Mouse (Mus musculus): ENCODE data around the gene Arhgap27.

The Arhgap27 gene

DNA sequence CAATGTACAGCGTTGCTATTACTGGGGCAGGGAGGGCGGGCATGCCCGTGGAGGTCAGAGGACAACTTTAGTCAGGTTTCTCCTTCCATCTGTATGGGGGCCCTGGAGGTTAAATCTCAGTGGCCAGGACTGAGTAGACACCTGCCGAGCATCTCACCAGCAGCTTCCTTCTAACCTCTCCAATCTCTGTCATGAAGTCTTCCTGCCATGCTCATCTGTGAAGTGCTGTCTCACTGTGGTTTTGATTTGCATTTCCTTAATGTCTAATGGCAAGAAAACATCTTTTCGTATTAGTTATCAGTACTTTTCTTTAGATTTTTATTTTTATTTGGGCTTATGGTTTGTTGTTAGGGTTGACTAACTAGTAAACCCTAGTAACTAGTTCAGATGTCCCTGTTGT, 17.0 kb upstream of the Arhgap27 start:
- no peak for DNase-seq

DNA sequence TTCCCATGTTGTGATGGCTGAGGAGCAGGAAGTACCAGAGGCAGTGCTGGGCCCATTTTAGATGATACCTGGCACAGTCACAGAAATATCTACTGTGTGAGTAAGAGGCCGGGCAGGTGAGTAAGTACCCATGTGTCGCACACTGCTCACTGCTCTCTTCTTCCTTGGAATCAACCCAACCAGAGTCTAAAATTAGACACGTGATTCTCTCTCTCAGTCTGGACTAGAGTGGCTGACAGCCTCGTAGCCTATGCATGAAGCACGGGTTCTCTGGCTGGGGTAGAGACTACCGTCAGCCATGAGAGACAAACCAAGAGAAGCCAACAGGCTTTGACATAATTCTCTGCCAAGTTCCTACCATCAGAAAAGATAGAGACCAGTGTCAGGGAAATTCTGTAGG, 14.8 kb upstream of the Arhgap27 start:
- no peak for DNase-seq

DNA sequence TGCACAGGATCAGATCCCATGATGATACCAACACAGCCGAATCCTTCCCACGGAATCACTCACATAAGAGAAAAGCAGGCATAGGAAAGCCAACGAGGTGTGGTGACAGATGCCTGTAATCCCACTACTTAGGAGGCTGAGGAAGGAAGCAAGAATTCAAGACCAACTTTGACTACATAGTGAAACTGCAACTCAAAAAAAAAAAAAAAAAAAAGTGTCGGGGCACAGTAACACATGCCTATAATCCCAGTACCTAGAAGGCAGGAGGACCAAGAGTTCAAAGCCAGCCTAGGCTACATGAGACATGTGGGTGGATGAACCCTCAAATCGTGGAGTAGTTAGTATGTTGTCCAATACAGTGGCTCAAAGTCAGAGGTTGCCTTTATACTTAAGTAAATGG, 12.3 kb upstream of the Arhgap27 start:
- no peak for DNase-seq

GRCm38 (mm10) chr11:103375258-103375657, 11.8 kb upstream of the Arhgap27 start:
- peak in 1 of 2 experiments; percentile 39 for DNase-seq

- peak in 1 of 2 experiments; percentile 34 for DNase-seq
Measured at GRCm38 (mm10) chr11:103373922-103374321, 10.4 kb upstream of the Arhgap27 start.

DNA sequence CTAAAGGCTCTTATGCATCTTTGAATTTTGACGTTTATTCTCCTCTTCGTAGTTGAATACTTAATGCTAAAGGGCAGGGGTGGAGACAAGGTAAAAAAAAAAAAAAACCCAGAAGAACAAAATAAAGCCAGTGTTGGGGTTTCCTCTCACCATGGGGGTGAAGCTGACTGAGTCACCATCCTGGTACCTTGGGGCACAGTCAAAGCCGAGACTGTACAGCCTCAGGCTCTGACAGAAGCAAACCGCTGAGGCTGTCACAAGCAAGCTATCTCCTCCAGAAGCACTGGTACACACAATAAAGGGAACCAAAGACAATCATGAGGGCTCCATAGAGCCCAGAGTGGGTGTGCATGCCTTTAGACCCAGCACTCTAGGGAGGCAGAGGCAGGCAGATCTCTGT, 9.1 kb upstream of the Arhgap27 start:
- DNase-seq: no peak

DNA sequence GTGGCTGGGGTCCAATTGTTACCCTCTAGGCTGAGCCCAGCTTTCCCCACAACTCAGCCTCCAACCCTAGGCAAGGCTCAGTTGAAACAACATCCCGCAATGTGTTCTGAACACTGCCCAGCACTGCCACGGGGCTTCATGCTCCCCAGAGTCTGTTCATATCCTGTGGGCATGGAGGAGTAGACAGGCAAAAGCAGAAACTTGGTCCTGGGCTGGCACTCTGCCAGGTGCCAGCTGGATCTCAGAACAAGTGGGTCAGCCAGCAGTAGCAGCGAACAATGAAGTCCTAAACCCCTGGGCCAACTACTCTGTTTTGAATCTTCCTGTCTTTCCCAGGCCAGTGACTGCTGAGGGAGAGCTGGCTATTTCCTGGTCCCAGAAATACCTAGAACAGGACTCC, 8.6 kb upstream of the Arhgap27 start:
- peak; percentile 51 for DNase-seq

GRCm38 (mm10) chr11:103371222-103371539, 7.7 kb upstream of the Arhgap27 start:
- DNase-seq: no peak

DNA sequence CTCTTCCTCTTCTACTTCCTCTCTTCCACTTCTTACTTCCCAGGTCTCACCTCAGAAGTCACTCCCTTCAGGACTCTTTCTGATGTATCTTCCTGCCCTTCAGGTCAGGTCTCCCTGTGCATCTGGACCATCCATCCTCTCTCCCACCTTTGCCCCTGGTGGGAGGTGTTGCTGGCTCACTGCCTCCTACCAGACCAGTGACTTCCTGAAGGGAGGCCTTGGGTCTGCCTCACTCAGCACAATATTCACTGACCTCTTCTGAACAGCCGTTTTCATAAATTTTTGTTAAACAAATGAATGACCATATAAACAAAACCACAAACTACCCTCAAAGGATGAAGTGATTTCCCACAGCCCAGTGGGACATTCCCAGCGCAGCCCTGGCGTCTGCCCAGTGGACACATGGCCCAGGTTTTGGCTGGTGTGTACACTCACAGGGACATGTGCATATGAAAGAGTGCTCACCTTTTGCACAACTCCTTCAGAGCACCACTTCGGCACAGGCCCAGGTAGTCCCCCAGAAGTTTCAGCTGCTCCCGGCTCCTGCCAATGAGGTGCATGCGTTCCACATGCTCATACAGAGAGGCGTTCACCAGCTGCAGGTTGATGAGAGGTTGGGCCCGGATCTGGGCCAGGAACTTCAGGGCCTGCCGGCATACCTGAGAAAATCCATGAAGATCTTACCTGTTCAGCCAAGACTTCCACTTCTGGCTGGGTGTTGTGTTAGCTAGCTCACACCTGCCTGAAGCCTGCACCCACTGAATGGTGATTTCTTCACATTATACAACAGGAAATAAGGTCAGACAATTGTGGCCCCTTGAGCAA, 7.1 kb upstream of the Arhgap27 start:
- no peak for DNase-seq

DNA sequence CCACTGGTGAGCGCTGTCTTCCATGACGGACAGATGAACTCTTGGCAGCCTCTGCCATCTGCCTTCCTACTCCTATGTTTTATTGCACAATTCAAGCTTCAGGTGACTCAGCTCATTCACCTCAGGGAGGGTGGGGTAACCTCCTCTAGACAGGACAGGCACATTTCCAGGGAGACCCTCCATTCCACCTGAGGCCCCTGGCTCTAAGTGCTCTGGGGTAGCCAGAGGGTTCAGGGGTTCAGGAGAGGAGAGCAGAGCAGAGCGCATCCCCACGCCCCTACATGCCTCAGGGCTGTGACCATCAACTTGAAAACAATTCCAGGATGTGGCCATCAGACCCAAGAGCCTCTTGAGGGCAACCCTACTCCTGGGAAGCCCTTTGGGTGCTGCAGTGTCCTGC, 2.0 kb upstream of the Arhgap27 start:
- no peak for DNase-seq

- DNase-seq: no peak
Measured at GRCm38 (mm10) chr11:103365022-103365421, 1.5 kb upstream of the Arhgap27 start.

DNA sequence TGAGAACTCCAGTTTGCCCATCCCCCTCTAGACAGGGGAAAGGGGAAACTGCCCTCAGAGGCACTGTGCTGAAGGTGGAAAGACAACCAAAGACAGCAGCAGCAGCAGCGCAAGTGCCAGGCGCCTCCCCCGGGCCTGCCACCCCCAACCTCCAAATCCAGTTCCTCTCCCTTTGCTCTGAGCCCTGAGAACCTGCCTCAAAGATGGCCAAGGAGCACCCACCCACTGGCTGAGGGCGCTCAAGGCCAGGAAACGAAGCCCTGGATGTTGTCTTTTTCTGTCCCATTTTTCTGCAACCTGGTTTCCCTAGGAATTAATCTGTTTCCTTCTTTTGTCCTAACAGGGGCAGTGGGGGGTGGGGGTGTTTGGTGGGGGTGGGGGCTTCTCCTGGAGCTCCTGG, 843 bp upstream of the Arhgap27 start:
- DNase-seq: no peak

DNA sequence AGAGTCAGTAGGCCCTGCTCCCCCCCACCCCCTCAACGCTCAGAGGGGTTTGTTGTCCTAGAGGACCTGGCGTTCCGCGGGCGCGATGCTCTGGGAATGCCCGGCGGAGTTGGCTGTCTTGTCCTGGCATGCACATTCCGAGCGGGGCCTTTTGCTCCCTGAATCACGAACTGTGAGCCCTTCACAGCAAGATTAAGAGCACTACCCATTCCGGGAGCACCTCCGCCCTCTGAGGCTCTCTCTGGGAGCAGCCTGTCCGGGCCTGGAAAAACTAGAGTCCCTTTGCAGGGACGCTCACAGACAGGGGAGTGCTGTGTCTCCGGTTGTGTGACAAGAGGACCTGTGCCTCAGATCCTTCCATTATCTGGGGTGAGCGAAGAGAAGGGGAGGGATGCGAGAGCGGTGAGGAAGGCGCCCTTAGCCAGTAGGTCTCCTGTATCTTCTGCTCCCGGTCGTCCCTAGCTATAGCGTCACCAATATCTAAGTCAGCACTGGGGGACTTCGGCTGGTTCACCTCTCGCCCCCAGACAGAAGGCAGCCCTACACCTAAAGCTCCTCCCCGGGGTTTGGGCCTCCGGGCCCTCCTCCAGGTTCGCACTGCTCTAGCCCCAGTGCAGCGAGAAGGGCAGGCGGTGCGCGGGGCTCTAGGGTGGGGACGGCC, 841 bp downstream of the Arhgap27 start:
- no peak for DNase-seq

GRCm38 (mm10) chr11:103362054-103362432, 1.4 kb downstream of the Arhgap27 start:
- DNase-seq: peak in 1 of 2 experiments; percentile 38

DNA sequence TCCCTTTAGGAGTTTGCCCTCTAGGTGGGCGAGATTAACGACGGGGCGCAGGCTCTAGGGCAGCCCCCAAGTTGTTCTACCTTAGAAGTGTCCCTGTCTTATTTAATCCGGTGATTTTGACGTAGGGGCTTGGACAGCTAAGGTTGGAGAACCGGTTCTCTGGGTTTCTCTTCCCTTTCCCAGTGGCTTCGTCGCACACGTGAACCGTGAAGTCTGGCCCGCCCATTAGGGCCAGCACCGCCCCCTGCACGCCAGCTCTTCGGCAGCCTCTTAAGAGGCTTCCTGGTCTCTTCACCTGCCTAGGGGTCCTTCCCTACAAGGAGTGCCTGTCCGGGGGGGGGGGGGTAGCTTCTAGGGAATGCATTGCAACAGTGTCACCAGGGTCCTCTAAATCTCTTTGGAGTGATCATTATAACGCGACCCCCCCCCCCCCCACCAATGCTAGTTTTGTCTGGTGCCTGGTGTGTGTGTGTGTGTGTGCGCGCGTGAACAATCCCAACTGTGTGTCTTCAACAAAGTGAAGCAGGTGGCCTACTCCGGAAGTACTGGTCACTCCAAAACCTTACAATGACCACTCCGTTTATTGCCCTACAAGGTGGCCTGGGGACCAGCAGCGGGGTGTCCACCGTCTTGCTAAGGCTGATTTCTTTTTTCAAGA, 2.0 kb downstream of the Arhgap27 start:
- peak; percentile 53 to 56 for DNase-seq

DNA sequence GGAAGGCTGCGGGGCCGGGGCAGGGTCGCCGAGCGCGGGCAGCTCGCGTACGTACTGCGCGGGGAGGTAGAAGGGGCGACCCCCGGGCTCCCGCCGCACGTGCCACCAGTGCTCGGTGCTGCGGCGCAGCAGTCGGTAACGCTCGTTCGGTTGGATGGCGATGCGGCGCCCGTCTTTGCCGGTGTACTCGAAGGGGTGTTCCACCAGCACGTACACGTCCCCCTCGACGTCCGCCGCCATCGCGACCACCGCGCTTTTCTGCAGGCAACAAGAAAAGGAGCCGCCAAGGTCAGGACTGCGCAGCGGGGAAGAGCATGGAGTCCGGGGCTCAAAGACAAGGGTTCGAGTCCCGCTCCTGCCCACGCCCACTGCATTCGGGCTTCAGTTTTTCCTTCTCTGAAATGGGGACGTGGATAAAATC, 2.8 kb downstream of the Arhgap27 start:
- no peak for DNase-seq

- DNase-seq: peak; percentile 79 to 89
Measured at GRCm38 (mm10) chr11:103359841-103360641, 3.5 kb downstream of the Arhgap27 start.

- peak; percentile 65 to 74 for DNase-seq
Measured at GRCm38 (mm10) chr11:103359122-103359521, 4.4 kb downstream of the Arhgap27 start.

- DNase-seq: no peak
Measured at GRCm38 (mm10) chr11:103358316-103358715, 5.2 kb downstream of the Arhgap27 start.

- no peak for DNase-seq
Measured at GRCm38 (mm10) chr11:103357710-103358109, 5.8 kb downstream of the Arhgap27 start.

GRCm38 (mm10) chr11:103356938-103357670, 6.4 kb downstream of the Arhgap27 start:
- DNase-seq: no peak

- no peak for DNase-seq
Measured at GRCm38 (mm10) chr11:103356032-103356571, 7.4 kb downstream of the Arhgap27 start.

Measured in spleen, adult 18-20 months (tissue).